Mouse (Mus musculus): ENCODE results near the gene Supt4a. TPM values are rescaled to one million over a fixed set of nuclear protein-coding genes. Genes with fewer than 3 reads are reported as not detected.

The Supt4a gene
- total and polyA plus RNA-seq, 2 experiments = 41.9 to 59.9 TPM

GRCm38 (mm10) chr11:87720324-87720723, 17.0 kb upstream of the Supt4a start:
- H3K9ac ChIP-seq (ENCODE audit: low read depth, low read length) = no peak overlapping the region
- no peaks in the 10 kb centered on the region for H3K27me3 ChIP-seq (ENCODE audit: control insufficient read depth, insufficient read depth, low read length)
- peaks cover 16% of the 10 kb centered on the region; the same call in 1 of the 2 replicates for H3K79me2 ChIP-seq (ENCODE audit: control insufficient read depth, insufficient read depth, low read length)
- no peak overlapping the region for H3K4me3 ChIP-seq (ENCODE audit: insufficient read depth, low read depth, low read length)
- no peaks in the 10 kb centered on the region for H3K4me1 ChIP-seq (ENCODE audit: control insufficient read depth, insufficient read depth, low read length)
- H3K27ac ChIP-seq (replicated peaks; ENCODE audit: insufficient read depth, low read depth, low read length) = no peak overlapping the region
- TF ChIP-seq CTCF (IDR thresholded peaks at IDR 0.05; ENCODE audit: low read depth, low read length) = 0 out of 2 replicates have a peak, but pooled peaks have one; percentile 8
- no peak for TF ChIP-seq POLR2A (IDR thresholded peaks at IDR 0.05; ENCODE audit: extremely low read depth, insufficient read depth, low read length)
- DNase-seq (ENCODE audit: extremely low read depth, low read depth, low spot score) = no peak
- WGBS = 85% methylated on average over 9 of the region's 9 CpGs
- H3K36me3 ChIP-seq (ENCODE audit: control insufficient read depth, insufficient read depth, low read length) = peaks cover 10% of the 10 kb centered on the region; the same call in 1 of the 2 replicates

- Histone ChIP-seq H3K9ac (ENCODE audit: low read depth, low read length) (no peak overlapping the region), H3K27me3 (ENCODE audit: control insufficient read depth, insufficient read depth, low read length) (no peaks in the 10 kb centered on the region), H3K4me1 (ENCODE audit: control insufficient read depth, insufficient read depth, low read length) (no peaks in the 10 kb centered on the region), H3K36me3 (ENCODE audit: control insufficient read depth, insufficient read depth, low read length) (peaks cover 10% of the 10 kb centered on the region; the same call in 1 of the 2 replicates), H3K4me3 (ENCODE audit: insufficient read depth, low read depth, low read length) (no peak overlapping the region), H3K27ac (replicated peaks; ENCODE audit: insufficient read depth, low read depth, low read length) (no peak overlapping the region), H3K79me2 (ENCODE audit: control insufficient read depth, insufficient read depth, low read length) (peaks cover 11% of the 10 kb centered on the region; the same call in 1 of the 2 replicates)
- WGBS = 87% methylated on average over 9 of the region's 9 CpGs
- no peak for DNase-seq (ENCODE audit: extremely low read depth, low read depth, low spot score)
- no peak for TF ChIP-seq POLR2A (IDR thresholded peaks at IDR 0.05; ENCODE audit: extremely low read depth, insufficient read depth, low read length)
- TF ChIP-seq CTCF (IDR thresholded peaks at IDR 0.05; ENCODE audit: low read depth, low read length) = no peak
Measured at GRCm38 (mm10) chr11:87720839-87721238, 16.5 kb upstream of the Supt4a start.

- no peak overlapping the region for H3K9ac ChIP-seq (ENCODE audit: low read depth, low read length)
- TF ChIP-seq CTCF (IDR thresholded peaks at IDR 0.05; ENCODE audit: low read depth, low read length) (no peak), POLR2A (IDR thresholded peaks at IDR 0.05; ENCODE audit: extremely low read depth, insufficient read depth, low read length) (no peak)
- peaks cover 8% of the 10 kb centered on the region; the same call in 1 of the 2 replicates for H3K79me2 ChIP-seq (ENCODE audit: control insufficient read depth, insufficient read depth, low read length)
- no peaks in the 10 kb centered on the region for H3K27me3 ChIP-seq (ENCODE audit: control insufficient read depth, insufficient read depth, low read length)
- DNase-seq (ENCODE audit: extremely low read depth, low read depth, low spot score) = no peak
- H3K4me1 ChIP-seq (ENCODE audit: control insufficient read depth, insufficient read depth, low read length) = no peaks in the 10 kb centered on the region
- 78% methylated on average over 3 of the region's 3 CpGs for WGBS
- peaks cover 10% of the 10 kb centered on the region; the same call in 1 of the 2 replicates for H3K36me3 ChIP-seq (ENCODE audit: control insufficient read depth, insufficient read depth, low read length)
- no peak overlapping the region for H3K27ac ChIP-seq (replicated peaks; ENCODE audit: insufficient read depth, low read depth, low read length)
- H3K4me3 ChIP-seq (ENCODE audit: insufficient read depth, low read depth, low read length) = no peak overlapping the region
Measured at GRCm38 (mm10) chr11:87722168-87722567, 15.2 kb upstream of the Supt4a start.

- 80% methylated on average over 4 of the region's 4 CpGs for WGBS
- Histone ChIP-seq H3K4me1 (ENCODE audit: control insufficient read depth, insufficient read depth, low read length) (no peaks in the 10 kb centered on the region), H3K9ac (ENCODE audit: low read depth, low read length) (no peak overlapping the region), H3K36me3 (ENCODE audit: control insufficient read depth, insufficient read depth, low read length) (peaks cover 12% of the 10 kb centered on the region; the same call in 1 of the 2 replicates), H3K79me2 (ENCODE audit: control insufficient read depth, insufficient read depth, low read length) (peaks cover 5% of the 10 kb centered on the region; the same call in 1 of the 2 replicates), H3K27ac (replicated peaks; ENCODE audit: insufficient read depth, low read depth, low read length) (no peak overlapping the region), H3K4me3 (ENCODE audit: insufficient read depth, low read depth, low read length) (no peak overlapping the region), H3K27me3 (ENCODE audit: control insufficient read depth, insufficient read depth, low read length) (no peaks in the 10 kb centered on the region)
- 0 out of 2 replicates have a peak, but pooled peaks have one; percentile 16 for TF ChIP-seq CTCF (IDR thresholded peaks at IDR 0.05; ENCODE audit: low read depth, low read length)
- no peak for TF ChIP-seq POLR2A (IDR thresholded peaks at IDR 0.05; ENCODE audit: extremely low read depth, insufficient read depth, low read length)
- DNase-seq (ENCODE audit: extremely low read depth, low read depth, low spot score) = no peak
Measured at GRCm38 (mm10) chr11:87722891-87723290, 14.5 kb upstream of the Supt4a start.

GRCm38 (mm10) chr11:87725515-87725914, 11.8 kb upstream of the Supt4a start:
- H3K4me3 ChIP-seq (ENCODE audit: insufficient read depth, low read depth, low read length) = no peak overlapping the region
- H3K4me1 ChIP-seq (ENCODE audit: control insufficient read depth, insufficient read depth, low read length) = no peaks in the 10 kb centered on the region
- H3K27ac ChIP-seq (replicated peaks; ENCODE audit: insufficient read depth, low read depth, low read length) = no peak overlapping the region

GRCm38 (mm10) chr11:87725964-87726562, 11.3 kb upstream of the Supt4a start:
- Histone ChIP-seq H3K79me2 (ENCODE audit: control insufficient read depth, insufficient read depth, low read length) (no peaks in the 10 kb centered on the region), H3K4me1 (ENCODE audit: control insufficient read depth, insufficient read depth, low read length) (no peaks in the 10 kb centered on the region), H3K36me3 (ENCODE audit: control insufficient read depth, insufficient read depth, low read length) (peaks cover 8% of the 10 kb centered on the region; the same call in 1 of the 2 replicates), H3K4me3 (ENCODE audit: insufficient read depth, low read depth, low read length) (no peak overlapping the region), H3K9ac (ENCODE audit: low read depth, low read length) (no peak overlapping the region; the same call in 1 of the 2 replicates), H3K27ac (replicated peaks; ENCODE audit: insufficient read depth, low read depth, low read length) (no peak overlapping the region), H3K27me3 (ENCODE audit: control insufficient read depth, insufficient read depth, low read length) (no peaks in the 10 kb centered on the region)
- 70% methylated on average over 6 of the region's 6 CpGs for WGBS
- no peak for DNase-seq (ENCODE audit: extremely low read depth, low read depth, low spot score)
- TF ChIP-seq CTCF (IDR thresholded peaks at IDR 0.05; ENCODE audit: low read depth, low read length) (no peak), POLR2A (IDR thresholded peaks at IDR 0.05; ENCODE audit: extremely low read depth, insufficient read depth, low read length) (no peak)

More at GRCm38 (mm10) chr11:87725515-87725914, 11.8 kb upstream of the Supt4a start:
- no peak for DNase-seq (ENCODE audit: extremely low read depth, low read depth, low spot score)
- H3K36me3 ChIP-seq (ENCODE audit: control insufficient read depth, insufficient read depth, low read length) = peaks cover 6% of the 10 kb centered on the region; the same call in 1 of the 2 replicates
- H3K79me2 ChIP-seq (ENCODE audit: control insufficient read depth, insufficient read depth, low read length) = no peaks in the 10 kb centered on the region
- TF ChIP-seq CTCF (IDR thresholded peaks at IDR 0.05; ENCODE audit: low read depth, low read length) = no peak
- TF ChIP-seq POLR2A (IDR thresholded peaks at IDR 0.05; ENCODE audit: extremely low read depth, insufficient read depth, low read length) = no peak
- no peak overlapping the region for H3K9ac ChIP-seq (ENCODE audit: low read depth, low read length)
- H3K27me3 ChIP-seq (ENCODE audit: control insufficient read depth, insufficient read depth, low read length) = no peaks in the 10 kb centered on the region

Measured in liver, adult 2 months (tissue).